Mouse (Mus musculus) forebrain, embryonic 11.5 days (tissue): ENCODE data around the gene Ffar1. TPM values are rescaled to one million over a fixed set of nuclear protein-coding genes. Genes with fewer than 3 reads are reported as not detected.

Experiments used
- ATAC-seq: fragments of 200-750 bp; cut with Nextera tagmentation; replicated peaks from 2 replicates; pipeline ENCODE4 v1.8.0; 2017; ENCODE audit warnings: moderate TSS enrichment; ENCODE audit not compliant: low FRiP score
- DNase-seq: peaks from one replicate; pipeline ENCODE4 v3.0.0-alpha.2; 2017; ENCODE audit warnings: low spot score
- H3K27ac ChIP-seq: fragments of 300-500 bp; sonication (generic); 2 replicates; pipeline ENCODE4 v1.5.1; 2014; ENCODE audit warnings: low read depth, low read length
- H3K27me3 ChIP-seq: fragments of 300-500 bp; sonication (generic); 2 replicates; pipeline ENCODE4 v1.6.1; 2014; ENCODE audit warnings: mild to moderate bottlenecking, low read length, mixed read lengths; ENCODE audit not compliant: control insufficient read depth, insufficient read depth
- H3K36me3 ChIP-seq: fragments of 300-500 bp; sonication (generic); 2 replicates; pipeline ENCODE4 v1.6.1; 2014; ENCODE audit warnings: mild to moderate bottlenecking, low read length, moderate library complexity, mixed read lengths; ENCODE audit not compliant: control insufficient read depth, insufficient read depth
- H3K4me1 ChIP-seq: fragments of 300-500 bp; sonication (generic); replicated peaks from 2 replicates; pipeline ENCODE4 v1.6.1; 2014; ENCODE audit warnings: low read length, mixed read lengths; ENCODE audit not compliant: control insufficient read depth, insufficient read depth
- H3K4me2 ChIP-seq: fragments of 300-500 bp; sonication (generic); 2 replicates; pipeline ENCODE4 v1.6.1; 2014; ENCODE audit warnings: low read depth, mild to moderate bottlenecking, low read length, moderate library complexity, mixed read lengths; ENCODE audit not compliant: severe bottlenecking
- H3K4me3 ChIP-seq: fragments of 300-500 bp; sonication (generic); 2 replicates; pipeline ENCODE4 v1.5.1; 2014; ENCODE audit warnings: low read depth, low read length
- H3K9ac ChIP-seq: fragments of 300-500 bp; sonication (generic); 2 replicates; pipeline ENCODE4 v1.6.1; 2014; ENCODE audit warnings: low read length
- H3K9me3 ChIP-seq: fragments of 300-500 bp; sonication (generic); 2 replicates; pipeline ENCODE4 v1.6.1; 2016; ENCODE audit warnings: low read length, mixed read lengths; ENCODE audit not compliant: control insufficient read depth
- WGBS: fragments of 180-500 bp; shearing (Covaris S2); extraction: QIAGEN DNeasy Blood & Tissue Kit; methylation state at CpG from one replicate; pipeline ENCODE4 v1.1.7; 2014; 5-methylcytosine and 5-hydroxymethylcytosine counted together
- polyA plus RNA-seq: library from polyadenylated mRNA; unstranded; fragments of >200 nt; fragmentation: Nextera tagmentation; extraction: Ambion mirVana; gene quantifications from 2 replicates; pipeline ENCODE4 v1.2.1, GENCODE M21; 2014

The Ffar1 gene
- polyA plus RNA-seq = not detected in 2 replicates

- 90% methylated on average over 12 of the region's 12 CpGs for WGBS
- no peak within 1 kb of the TSS for H3K9ac ChIP-seq
- H3K4me1 ChIP-seq = no peaks in the 10 kb centered on the region
- no peak within 1 kb of the TSS for H3K4me2 ChIP-seq
- H3K27ac ChIP-seq = no peak within 1 kb of the TSS
- H3K27me3 ChIP-seq = no peaks in the 10 kb centered on the region
- no peak for ATAC-seq
- DNase-seq = no peak
- no peaks in the 10 kb centered on the region for H3K9me3 ChIP-seq
- H3K4me3 ChIP-seq = no peak within 1 kb of the TSS
- H3K36me3 ChIP-seq = no peaks in the 10 kb centered on the region
Observed at GRCm38 (mm10) chr7:30861464-30861863, at the start of gene Ffar1. TSS of gene Ffar1 (minus strand) at chr7:30861564.

- 0 out of 2 replicates have a peak, but pooled peaks cover 2% of the 10 kb centered on the region for H3K4me1 ChIP-seq
- H3K4me3 ChIP-seq = no peak overlapping the region
- no peak overlapping the region for H3K9ac ChIP-seq
- H3K9me3 ChIP-seq = no peaks in the 10 kb centered on the region
- ATAC-seq (no peak), DNase-seq (no peak)
- no peak overlapping the region for H3K27ac ChIP-seq
- peaks cover 2% of the 10 kb centered on the region; the same call in 1 of the 2 replicates for H3K27me3 ChIP-seq
- H3K36me3 ChIP-seq = no peaks in the 10 kb centered on the region
- WGBS = 84% methylated on average over 6 of the region's 6 CpGs
- H3K4me2 ChIP-seq = no peak overlapping the region
Observed at GRCm38 (mm10) chr7:30909773-30910172, 48.4 kb upstream of the Ffar1 start.

- H3K27me3 ChIP-seq = peaks cover 2% of the 10 kb centered on the region; the same call in 1 of the 2 replicates
- 27% methylated on average over 17 of the region's 17 CpGs for WGBS
- ATAC-seq = no peak; the same call in 1 of the 2 replicates
Observed at GRCm38 (mm10) chr7:30908992-30909431, 47.6 kb upstream of the Ffar1 start.

GRCm38 (mm10) chr7:30908277-30908991 lies 47.1 kb upstream of the Ffar1 start:
- Histone ChIP-seq H3K4me1 (0 out of 2 replicates have a peak, but pooled peaks cover 2% of the 10 kb centered on the region), H3K27me3 (peaks cover 2% of the 10 kb centered on the region; the same call in 1 of the 2 replicates), H3K9me3 (no peaks in the 10 kb centered on the region), H3K27ac (no peak overlapping the region), H3K9ac (no peak overlapping the region; the same call in 1 of the 2 replicates), H3K4me3 (peak overlapping the region; percentile 16), H3K36me3 (no peaks in the 10 kb centered on the region), H3K4me2 (peak overlapping the region; percentile 49)
- ATAC-seq (peak; percentile 66), DNase-seq (peak; percentile 73)
- WGBS = 2% methylated on average over 23 of the region's 26 CpGs

More at GRCm38 (mm10) chr7:30908992-30909431, 47.6 kb upstream of the Ffar1 start:
- Histone ChIP-seq H3K9ac (no peak overlapping the region), H3K4me3 (peak overlapping the region; percentile 16), H3K36me3 (no peaks in the 10 kb centered on the region), H3K4me2 (peak overlapping the region; percentile 49), H3K27ac (no peak overlapping the region), H3K4me1 (0 out of 2 replicates have a peak, but pooled peaks cover 2% of the 10 kb centered on the region), H3K9me3 (no peaks in the 10 kb centered on the region)
- DNase-seq = no peak

GRCm38 (mm10) chr7:30904042-30904441 lies 42.7 kb upstream of the Ffar1 start:
- WGBS = 60% methylated on average over 4 of the region's 4 CpGs
- no peak overlapping the region for H3K4me2 ChIP-seq
- no peak overlapping the region for H3K9ac ChIP-seq
- ATAC-seq (no peak), DNase-seq (no peak)
- H3K27me3 ChIP-seq = peaks cover 2% of the 10 kb centered on the region; the same call in 1 of the 2 replicates
- H3K9me3 ChIP-seq = no peaks in the 10 kb centered on the region
- H3K27ac ChIP-seq = no peak overlapping the region
- H3K4me1 ChIP-seq = 0 out of 2 replicates have a peak, but pooled peaks cover 2% of the 10 kb centered on the region
- no peaks in the 10 kb centered on the region for H3K36me3 ChIP-seq
- no peak overlapping the region for H3K4me3 ChIP-seq

- Histone ChIP-seq H3K27me3 (no peaks in the 10 kb centered on the region), H3K9ac (no peak overlapping the region), H3K36me3 (no peaks in the 10 kb centered on the region), H3K4me2 (no peak overlapping the region), H3K9me3 (no peaks in the 10 kb centered on the region), H3K27ac (no peak overlapping the region), H3K4me3 (no peak overlapping the region), H3K4me1 (no peaks in the 10 kb centered on the region)
- DNase-seq (no peak), ATAC-seq (no peak)
- WGBS = 91% methylated on average over 3 of the region's 3 CpGs
Observed at GRCm38 (mm10) chr7:30895217-30895616, 33.9 kb upstream of the Ffar1 start.

GRCm38 (mm10) chr7:30892515-30892914 lies 31.2 kb upstream of the Ffar1 start:
- ATAC-seq = no peak
- H3K4me1 ChIP-seq = no peaks in the 10 kb centered on the region
- H3K4me2 ChIP-seq = no peak overlapping the region
- H3K9me3 ChIP-seq = no peaks in the 10 kb centered on the region
- H3K27me3 ChIP-seq = no peaks in the 10 kb centered on the region
- no peak overlapping the region for H3K4me3 ChIP-seq
- H3K27ac ChIP-seq = no peak overlapping the region
- no peak overlapping the region for H3K9ac ChIP-seq
- no peaks in the 10 kb centered on the region for H3K36me3 ChIP-seq
- WGBS = 59% methylated on average over 3 of the region's 3 CpGs
- no peak for DNase-seq

GRCm38 (mm10) chr7:30891746-30892145 lies 30.4 kb upstream of the Ffar1 start:
- no peak for ATAC-seq

More at GRCm38 (mm10) chr7:30891746-30892145, 30.4 kb upstream of the Ffar1 start:
- Histone ChIP-seq H3K36me3 (no peaks in the 10 kb centered on the region), H3K27me3 (no peaks in the 10 kb centered on the region), H3K4me3 (no peak overlapping the region), H3K4me2 (no peak overlapping the region), H3K4me1 (no peaks in the 10 kb centered on the region), H3K9me3 (no peaks in the 10 kb centered on the region), H3K9ac (no peak overlapping the region), H3K27ac (no peak overlapping the region)
- WGBS = 84% methylated on average over 9 of the region's 9 CpGs
- no peak for DNase-seq
